Mouse (Mus musculus): ENCODE measurements around the gene Ptpn20. TPM values are rescaled to one million over a fixed set of nuclear protein-coding genes. Genes with fewer than 3 reads are reported as not detected.

Ptpn20 gene
- total and polyA plus RNA-seq, 2 experiments from 2014 or later: not detected

- TF ChIP-seq EP300 (IDR thresholded peaks at IDR 0.05; ENCODE audit: low read depth): no peak
- no peak for TF ChIP-seq CTCF (IDR thresholded peaks at IDR 0.05; ENCODE audit: low read depth)
- Histone ChIP-seq H3K27me3 (ENCODE audit: control insufficient read depth, insufficient read depth, low read length) (no peaks in the 10 kb centered on the region), H3K4me3 (ENCODE audit: low read depth, low read length) (no peak overlapping the region), H3K9ac (replicated peaks; ENCODE audit: low read depth, low read length) (no peak overlapping the region), H3K4me2 (ENCODE audit: low read depth, low read length) (no peak overlapping the region), H3K9me3 (replicated peaks; ENCODE audit: control insufficient read depth, low read length) (no peaks in the 10 kb centered on the region), H3K4me1 (ENCODE audit: control insufficient read depth, insufficient read depth) (no peaks in the 10 kb centered on the region), H3K27ac (ENCODE audit: low read depth) (no peak overlapping the region), H3K36me3 (replicated peaks; ENCODE audit: control insufficient read depth, insufficient read depth, low read length) (no peaks in the 10 kb centered on the region)
- ATAC-seq (ENCODE audit: insufficient read depth, low read depth) (no peak), DNase-seq (ENCODE audit: low spot score) (no peak)
- WGBS: 41% methylated on average over 3 of the region's 3 CpGs
Measured at GRCm38 (mm10) chr14:33625036-33625435, 36.0 kb downstream of the Ptpn20 start.

GRCm38 (mm10) chr14:33632790-33633372 is 43.9 kb downstream of the Ptpn20 start:
- no peak overlapping the region for H3K4me3 ChIP-seq (ENCODE audit: low read depth, low read length)
- no peak overlapping the region for H3K9ac ChIP-seq (replicated peaks; ENCODE audit: low read depth, low read length)
- ATAC-seq (ENCODE audit: insufficient read depth, low read depth) (no peak), DNase-seq (ENCODE audit: low spot score) (peak; percentile 26)
- no peaks in the 10 kb centered on the region for H3K27me3 ChIP-seq (ENCODE audit: control insufficient read depth, insufficient read depth, low read length)
- no peaks in the 10 kb centered on the region for H3K36me3 ChIP-seq (replicated peaks; ENCODE audit: control insufficient read depth, insufficient read depth, low read length)
- TF ChIP-seq CTCF (IDR thresholded peaks at IDR 0.05; ENCODE audit: low read depth) (peak; percentile 52), EP300 (IDR thresholded peaks at IDR 0.05; ENCODE audit: low read depth) (no peak)
- no peaks in the 10 kb centered on the region for H3K4me1 ChIP-seq (ENCODE audit: control insufficient read depth, insufficient read depth)
- H3K27ac ChIP-seq (ENCODE audit: low read depth): no peak overlapping the region
- no peak overlapping the region for H3K4me2 ChIP-seq (ENCODE audit: low read depth, low read length)
- H3K9me3 ChIP-seq (replicated peaks; ENCODE audit: control insufficient read depth, low read length): no peaks in the 10 kb centered on the region
- 59% methylated on average over 8 of the region's 8 CpGs for WGBS

- TF ChIP-seq EP300 (IDR thresholded peaks at IDR 0.05; ENCODE audit: low read depth) (no peak), CTCF (IDR thresholded peaks at IDR 0.05; ENCODE audit: low read depth) (no peak)
- H3K36me3 ChIP-seq (replicated peaks; ENCODE audit: control insufficient read depth, insufficient read depth, low read length): no peaks in the 10 kb centered on the region
- WGBS: 79% methylated on average over 4 of the region's 4 CpGs
- H3K4me2 ChIP-seq (ENCODE audit: low read depth, low read length): no peak overlapping the region
- no peak overlapping the region for H3K27ac ChIP-seq (ENCODE audit: low read depth)
- H3K4me3 ChIP-seq (ENCODE audit: low read depth, low read length): no peak overlapping the region
- no peak for ATAC-seq (ENCODE audit: insufficient read depth, low read depth)
- H3K9me3 ChIP-seq (replicated peaks; ENCODE audit: control insufficient read depth, low read length): no peaks in the 10 kb centered on the region
- H3K9ac ChIP-seq (replicated peaks; ENCODE audit: low read depth, low read length): no peak overlapping the region
- H3K27me3 ChIP-seq (ENCODE audit: control insufficient read depth, insufficient read depth, low read length): no peaks in the 10 kb centered on the region
- DNase-seq (ENCODE audit: low spot score): no peak
- no peaks in the 10 kb centered on the region for H3K4me1 ChIP-seq (ENCODE audit: control insufficient read depth, insufficient read depth)
Measured at GRCm38 (mm10) chr14:33634354-33634753, 45.3 kb downstream of the Ptpn20 start.

GRCm38 (mm10) chr14:33634774-33635173 is 45.8 kb downstream of the Ptpn20 start:
- Histone ChIP-seq H3K36me3 (replicated peaks; ENCODE audit: control insufficient read depth, insufficient read depth, low read length) (no peaks in the 10 kb centered on the region), H3K4me2 (ENCODE audit: low read depth, low read length) (no peak overlapping the region), H3K9me3 (replicated peaks; ENCODE audit: control insufficient read depth, low read length) (no peaks in the 10 kb centered on the region), H3K27ac (ENCODE audit: low read depth) (no peak overlapping the region), H3K4me3 (ENCODE audit: low read depth, low read length) (no peak overlapping the region), H3K9ac (replicated peaks; ENCODE audit: low read depth, low read length) (no peak overlapping the region), H3K4me1 (ENCODE audit: control insufficient read depth, insufficient read depth) (no peaks in the 10 kb centered on the region), H3K27me3 (ENCODE audit: control insufficient read depth, insufficient read depth, low read length) (no peaks in the 10 kb centered on the region)
- DNase-seq (ENCODE audit: low spot score) (no peak), ATAC-seq (ENCODE audit: insufficient read depth, low read depth) (no peak)
- 82% methylated on average over 1 of the region's 1 CpGs for WGBS
- TF ChIP-seq EP300 (IDR thresholded peaks at IDR 0.05; ENCODE audit: low read depth) (no peak), CTCF (IDR thresholded peaks at IDR 0.05; ENCODE audit: low read depth) (no peak)

GRCm38 (mm10) chr14:33639357-33639756 is 50.4 kb downstream of the Ptpn20 start:
- H3K27ac ChIP-seq (ENCODE audit: low read depth): no peak overlapping the region
- no peak overlapping the region for H3K4me2 ChIP-seq (ENCODE audit: low read depth, low read length)
- H3K9ac ChIP-seq (replicated peaks; ENCODE audit: low read depth, low read length): no peak overlapping the region
- 76% methylated on average over 5 of the region's 5 CpGs for WGBS
- no peak overlapping the region for H3K4me3 ChIP-seq (ENCODE audit: low read depth, low read length)
- no peaks in the 10 kb centered on the region for H3K36me3 ChIP-seq (replicated peaks; ENCODE audit: control insufficient read depth, insufficient read depth, low read length)
- ATAC-seq (ENCODE audit: insufficient read depth, low read depth) (no peak), DNase-seq (ENCODE audit: low spot score) (no peak)
- H3K27me3 ChIP-seq (ENCODE audit: control insufficient read depth, insufficient read depth, low read length): no peaks in the 10 kb centered on the region
- H3K4me1 ChIP-seq (ENCODE audit: control insufficient read depth, insufficient read depth): no peaks in the 10 kb centered on the region
- no peaks in the 10 kb centered on the region for H3K9me3 ChIP-seq (replicated peaks; ENCODE audit: control insufficient read depth, low read length)
- TF ChIP-seq EP300 (IDR thresholded peaks at IDR 0.05; ENCODE audit: low read depth) (no peak), CTCF (IDR thresholded peaks at IDR 0.05; ENCODE audit: low read depth) (peak; percentile 39)

GRCm38 (mm10) chr14:33650721-33651120 is 61.7 kb downstream of the Ptpn20 start:
- Histone ChIP-seq H3K27me3 (ENCODE audit: control insufficient read depth, insufficient read depth, low read length) (no peaks in the 10 kb centered on the region), H3K36me3 (replicated peaks; ENCODE audit: control insufficient read depth, insufficient read depth, low read length) (no peaks in the 10 kb centered on the region), H3K9ac (replicated peaks; ENCODE audit: low read depth, low read length) (no peak overlapping the region), H3K9me3 (replicated peaks; ENCODE audit: control insufficient read depth, low read length) (peaks cover 3% of the 10 kb centered on the region; the same call in 1 of the 2 replicates), H3K4me3 (ENCODE audit: low read depth, low read length) (no peak overlapping the region), H3K4me2 (ENCODE audit: low read depth, low read length) (no peak overlapping the region), H3K27ac (ENCODE audit: low read depth) (no peak overlapping the region), H3K4me1 (ENCODE audit: control insufficient read depth, insufficient read depth) (no peaks in the 10 kb centered on the region)
- 88% methylated on average over 9 of the region's 9 CpGs for WGBS
- ATAC-seq (ENCODE audit: insufficient read depth, low read depth) (no peak), DNase-seq (ENCODE audit: low spot score) (no peak)
- no peak for TF ChIP-seq EP300 (IDR thresholded peaks at IDR 0.05; ENCODE audit: low read depth)
- TF ChIP-seq CTCF (IDR thresholded peaks at IDR 0.05; ENCODE audit: low read depth): no peak

All from heart, postnatal 0 days (tissue).